24 mouse cellular contexts compared by ENCODE assay signal in genomic region chr6:71197636-71198535, GRCm38 (mm10). TPM values are rescaled to one million over a fixed set of nuclear protein-coding genes. Genes with fewer than 3 reads are reported as not detected.
A peak's percentile ranks its signal among the peaks of the same experiment; 100 is the strongest.
DNase-seq lines count a peak whose midpoint lies in the region; ATAC-seq and TF ChIP-seq lines count a peak whose summit lies in the region.
"Had no signal": no experiment of that assay in that cellular context is flagged by ENCODE, and none has a peak within 500 bp of the region (broad histone marks: within the 10 kb centered on the region; RNA-seq: fewer than 3 reads in every experiment).

No protein-coding gene starts in this region.

- in situ Hi-C loops in CH12.LX (cut with MboI; ENCODE audit: low pct_ligation_motif_present, low pct_unique_long_range_greater_than_20kb, low sequenced_read_pairs): no loop called here

- H3K27me3 ChIP-seq in heart, embryonic 14.5 days (ENCODE audit: control insufficient read depth, insufficient read depth, low read length): no peaks in the 10 kb centered on the region
- no peaks in the 10 kb centered on the region for H3K27me3 ChIP-seq in heart, embryonic 11.5 days (ENCODE audit: control insufficient read depth, insufficient read depth, low read length)
- no peaks in the 10 kb centered on the region for H3K27me3 ChIP-seq in CH12.LX (replicated peaks)
- no peaks in the 10 kb centered on the region for H3K27me3 ChIP-seq in heart, embryonic 16.5 days (ENCODE audit: control insufficient read depth, insufficient read depth, low read length)
- H3K27me3 ChIP-seq: liver, embryonic 12.5 days; midbrain, embryonic 12.5 days; neural tube, embryonic 15.5 days had no signal

- peak overlapping the region; percentile 4 for H3K4me2 ChIP-seq in heart, embryonic 14.5 days (ENCODE audit: low read length)
- H3K4me2 ChIP-seq in heart, embryonic 11.5 days: no peak overlapping the region; the same call in 1 of the 2 replicates
- H3K4me2 ChIP-seq in CH12.LX (ENCODE audit: insufficient read depth, low read depth, poor library complexity, severe bottlenecking): peak overlapping the region; percentile 72
- H3K4me2 ChIP-seq in heart, embryonic 16.5 days (ENCODE audit: low read depth, low read length): 0 out of 2 replicates have a peak overlapping the region, but pooled peaks have one; percentile 6
- H3K4me2 ChIP-seq: liver, embryonic 12.5 days; midbrain, embryonic 12.5 days; neural tube, embryonic 15.5 days had no signal

- H3K9me3 ChIP-seq in heart, embryonic 14.5 days (ENCODE audit: control insufficient read depth, low read length): no peaks in the 10 kb centered on the region
- H3K9me3 ChIP-seq in heart, embryonic 11.5 days (replicated peaks; ENCODE audit: control insufficient read depth, low read length): no peaks in the 10 kb centered on the region
- no peaks in the 10 kb centered on the region for H3K9me3 ChIP-seq in CH12.LX (replicated peaks; ENCODE audit: low read length)
- no peaks in the 10 kb centered on the region for H3K9me3 ChIP-seq in heart, embryonic 16.5 days (replicated peaks; ENCODE audit: control insufficient read depth, low read length)
- H3K9me3 ChIP-seq: hindbrain, embryonic 10.5 days; liver, embryonic 12.5 days; midbrain, embryonic 12.5 days; neural tube, embryonic 15.5 days had no signal

- TF ChIP-seq RAD21 in CH12.LX (IDR thresholded peaks at IDR 0.05; ENCODE audit: low read depth, low read length): no peak

- 0 out of 2 replicates have a peak, but pooled peaks have one; percentile 10 for TF ChIP-seq EP300 in CH12.LX (IDR thresholded peaks at IDR 0.05; ENCODE audit: low read length)

- no peak for TF ChIP-seq CTCF in CH12.LX (conservative IDR thresholded peaks at IDR 0.05 in 1 of 2, IDR thresholded peaks at IDR 0.05 in 1 of 2; ENCODE audit: low read depth in 2 of 2, low read length in 2 of 2)

- H3K9ac ChIP-seq in heart, embryonic 14.5 days (ENCODE audit: low read length): no peak overlapping the region
- H3K9ac ChIP-seq in heart, embryonic 11.5 days (ENCODE audit: low read depth, low read length): no peak overlapping the region
- peak overlapping the region; percentile 59 for H3K9ac ChIP-seq in CH12.LX (ENCODE audit: insufficient read depth, low read depth)
- no peak overlapping the region for H3K9ac ChIP-seq in heart, embryonic 16.5 days (ENCODE audit: low read length)
- H3K9ac ChIP-seq: liver, embryonic 12.5 days; midbrain, embryonic 12.5 days; neural tube, embryonic 15.5 days had no signal

- no peaks in the 10 kb centered on the region for H3K79me2 ChIP-seq in CH12.LX (replicated peaks; ENCODE audit: control insufficient read depth, extremely low read depth, insufficient read depth, poor library complexity, severe bottlenecking)

- dilution Hi-C loops in CH12.LX (cut with MboI; ENCODE audit: extremely low pct_ligation_motif_present, extremely low pct_unique_long_range_greater_than_20kb, low sequenced_read_pairs): no loop called here

- H3K4me1 ChIP-seq in heart, embryonic 14.5 days (ENCODE audit: control insufficient read depth in 2 of 2, insufficient read depth in 2 of 2, low read length in 2 of 2): peaks cover 9 to 11% of the 10 kb centered on the region in 2 experiments; a peak in 3 of 4 replicates
- peaks cover 13% of the 10 kb centered on the region for H3K4me1 ChIP-seq in heart, embryonic 11.5 days (ENCODE audit: control insufficient read depth, insufficient read depth, low read length)
- H3K4me1 ChIP-seq in CH12.LX (ENCODE audit: control insufficient read depth in 1 of 2, insufficient read depth in 2 of 2): peaks cover 11 to 58% of the 10 kb centered on the region in 2 experiments
- peaks cover 5% of the 10 kb centered on the region; the same call in 1 of the 2 replicates for H3K4me1 ChIP-seq in heart, embryonic 16.5 days (ENCODE audit: control insufficient read depth, insufficient read depth, low read length)
- H3K4me1 ChIP-seq: midbrain, embryonic 12.5 days; neural tube, embryonic 15.5 days had no signal

- no peaks in the 10 kb centered on the region for H3K36me3 ChIP-seq in heart, embryonic 14.5 days (ENCODE audit: control insufficient read depth, insufficient read depth, low read length)
- no peaks in the 10 kb centered on the region for H3K36me3 ChIP-seq in heart, embryonic 11.5 days (ENCODE audit: control insufficient read depth, insufficient read depth, low read length)
- no peaks in the 10 kb centered on the region for H3K36me3 ChIP-seq in CH12.LX (replicated peaks in 1 of 2; ENCODE audit: control insufficient read depth in 1 of 2, insufficient read depth in 1 of 2, low read length in 1 of 2)
- no peaks in the 10 kb centered on the region for H3K36me3 ChIP-seq in heart, embryonic 16.5 days (ENCODE audit: control insufficient read depth, insufficient read depth)
- H3K36me3 ChIP-seq: hindbrain, embryonic 10.5 days; liver, embryonic 12.5 days; midbrain, embryonic 12.5 days; neural tube, embryonic 15.5 days had no signal

- H3K4me3 ChIP-seq in heart, embryonic 14.5 days (ENCODE audit: control insufficient read depth in 1 of 2, insufficient read depth in 1 of 2, low read depth in 1 of 2, low read length in 2 of 2): no peak overlapping the region
- no peak overlapping the region for H3K4me3 ChIP-seq in heart, embryonic 11.5 days (ENCODE audit: low read depth, low read length)
- peak overlapping the region; percentile 31 to 46 (median 44) for H3K4me3 ChIP-seq in CH12.LX (replicated peaks in 1 of 3; ENCODE audit: low read depth in 2 of 3, low read length in 2 of 3, poor library complexity in 1 of 3)
- no peak overlapping the region for H3K4me3 ChIP-seq in heart, embryonic 16.5 days (ENCODE audit: low read length)
- H3K4me3 ChIP-seq: hindbrain, embryonic 10.5 days; liver, embryonic 12.5 days; midbrain, embryonic 12.5 days; neural tube, embryonic 15.5 days had no signal

- peak; percentile 23 for DNase-seq in adrenal gland, adult 2 months
- DNase-seq in adrenal gland, adult 8-10 months: no peak
- DNase-seq in CH12.LX (ENCODE audit: extremely low read depth): peak; percentile 50
- DNase-seq in left cerebral cortex, adult 9 months (ENCODE audit: low spot score in 2 of 2): no peak
- no peak for DNase-seq in layer of hippocampus, postnatal 25 days (ENCODE audit: extremely low spot score in 1 of 2, low spot score in 1 of 2)
- DNase-seq: cerebellum, adult 11-12 months; cerebellum, postnatal 25 days; gastrocnemius, postnatal 14 days; kidney, postnatal 4 days; right cerebral cortex, postnatal 4 days; thymus, postnatal 25 days had no signal

- 33% methylated on average over 13 of the region's 13 CpGs for WGBS in heart, embryonic 14.5 days
- 47% methylated on average over 13 of the region's 13 CpGs for WGBS in heart, embryonic 11.5 days (ENCODE audit: insufficient replicate concordance)
- 44% methylated on average over 13 of the region's 13 CpGs for WGBS in heart, embryonic 16.5 days

- no peak for ATAC-seq in heart, embryonic 14.5 days (ENCODE audit: insufficient number of reproducible peaks, insufficient read depth, low FRiP score, low read depth)
- no peak for ATAC-seq in heart, embryonic 11.5 days (replicated peaks; ENCODE audit: insufficient number of reproducible peaks, low FRiP score, low TSS enrichment)
- no peak for ATAC-seq in heart, embryonic 16.5 days (replicated peaks; ENCODE audit: extremely low read depth, insufficient read depth, low FRiP score)
- ATAC-seq: activated CD4-positive, CD25-positive, alpha-beta regulatory T cell, adult 4 months; CD4-positive, CD25-positive, alpha-beta regulatory T cell, adult 4 months; liver, embryonic 12.5 days had no signal

- 0 out of 4 replicates have a peak overlapping the region, but pooled peaks of 1 of the 2 experiments have one; percentile 6 for H3K27ac ChIP-seq in heart, embryonic 14.5 days (replicated peaks in 1 of 2; ENCODE audit: control insufficient read depth in 1 of 2, insufficient read depth in 1 of 2, low read depth in 2 of 2, low read length in 2 of 2)
- H3K27ac ChIP-seq in heart, embryonic 11.5 days (ENCODE audit: low read depth, low read length): no peak overlapping the region
- H3K27ac ChIP-seq in CH12.LX (ENCODE audit: insufficient read depth, low read depth): peak overlapping the region; percentile 33; the same call in 1 of the 2 replicates
- H3K27ac ChIP-seq in heart, embryonic 16.5 days (ENCODE audit: low read length): no peak overlapping the region
- H3K27ac ChIP-seq: hindbrain, embryonic 10.5 days; liver, embryonic 12.5 days; midbrain, embryonic 12.5 days; neural tube, embryonic 15.5 days had no signal

- TF ChIP-seq POLR2A in CH12.LX (IDR thresholded peaks at IDR 0.05; ENCODE audit: low read depth, low read length): peak; percentile 38; the same call in 1 of the 2 replicates

TF ChIP-seq in CH12.LX, 34 proteins besides CTCF, POLR2A, EP300 and RAD21 (continues in another document):
- TF ChIP-seq ZNF384 (IDR thresholded peaks at IDR 0.05; ENCODE audit: low read depth, low read length) (no peak), USF1 (IDR thresholded peaks at IDR 0.05; ENCODE audit: low read depth, low read length) (no peak), MYC (IDR thresholded peaks at IDR 0.05; ENCODE audit: low read depth, low read length) (no peak), CHD1 (IDR thresholded peaks at IDR 0.05; ENCODE audit: low read depth, low read length) (no peak; the same call in 1 of the 2 replicates), MAFK (IDR thresholded peaks at IDR 0.05; ENCODE audit: insufficient replicate concordance, low read length) (no peak)

RNA-seq across cellular contexts. Expression of gene Fabp1, which starts 1.7 kb away (rescaled TPM):
- total RNA-seq in adrenal gland, adult 2 months (2021): 10 to 100 TPM in 1 of 2 experiments, not detected in 1; 15.4 TPM
- not detected in 2 replicates for polyA plus RNA-seq in adrenal gland, adult 2 months (2012; rRNA removed)
- 1 to 10 TPM in 1 of 4 experiments, not detected in 3; 1.2 TPM for total RNA-seq in adrenal gland, adult 8-10 months (2022)
- not detected in 2 replicates for polyA plus RNA-seq in heart, embryonic 14.5 days (2014; fragmentation: Nextera tagmentation; extraction: Ambion mirVana)
- polyA plus RNA-seq in heart, embryonic 11.5 days (2014; fragmentation: Nextera tagmentation; extraction: Ambion mirVana): 1.4 TPM in 1 of 2 replicates, not detected in the other
- total RNA-seq in CH12.LX (2012; rRNA removed) (not detected in 2 replicates), CH12.LX (2014; rRNA removed) (not detected in 2 replicates)
- not detected in 2 replicates for polyA plus RNA-seq in CH12.LX (2012; ENCODE audit: insufficient read length, low read depth)
- 0.49 and 1.8 TPM in 2 replicates for polyA plus RNA-seq in heart, embryonic 16.5 days (2015; fragmentation: Nextera tagmentation; extraction: Ambion mirVana)
- not detected for total RNA-seq in layer of hippocampus, postnatal 25 days (2021)
- total RNA-seq: gastrocnemius, postnatal 14 days; layer of hippocampus, postnatal 14 days; left cerebral cortex, postnatal 36 days had no signal
- polyA plus RNA-seq: activated CD4-positive, CD25-positive, alpha-beta regulatory T cell, adult 4 months; brain, embryonic 14.5 days; CD4-positive, CD25-positive, alpha-beta regulatory T cell, adult 4 months; forebrain, embryonic 11.5 days; hindbrain, embryonic 10.5 days; midbrain, embryonic 12.5 days; neural tube, embryonic 15.5 days had no signal

RNA-seq across cellular contexts. Expression of gene Thnsl2, which starts 53.6 kb away (rescaled TPM):
- total RNA-seq in adrenal gland, adult 2 months (2021): 10 to 100 TPM; 14.9 to 18.5 TPM
- polyA plus RNA-seq in adrenal gland, adult 2 months (2012; rRNA removed): 22.1 and 24.3 TPM in 2 replicates
- total RNA-seq in adrenal gland, adult 8-10 months (2022): 10 to 100 TPM; 19.0 to 36.9 (median 27.6) TPM
- 5.1 and 6.0 TPM in 2 replicates for polyA plus RNA-seq in heart, embryonic 14.5 days (2014; fragmentation: Nextera tagmentation; extraction: Ambion mirVana)
- 4.9 and 5.1 TPM in 2 replicates for polyA plus RNA-seq in heart, embryonic 11.5 days (2014; fragmentation: Nextera tagmentation; extraction: Ambion mirVana)
- total RNA-seq in CH12.LX (2012; rRNA removed) (not detected in 2 replicates), CH12.LX (2014; rRNA removed) (not detected in 2 replicates)
- polyA plus RNA-seq in CH12.LX (2012; ENCODE audit: insufficient read length, low read depth): not detected in 2 replicates
- 5.9 and 6.2 TPM in 2 replicates for polyA plus RNA-seq in heart, embryonic 16.5 days (2015; fragmentation: Nextera tagmentation; extraction: Ambion mirVana)
- 1 to 10 TPM; 3.7 TPM for total RNA-seq in layer of hippocampus, postnatal 25 days (2021)

Comparison
In these comparisons a context has a peak if more than half of its experiments do, and no peak if none do; other contexts are left out.
1. DNase-seq: peak in adrenal gland, adult 2 months (single experiment) and CH12.LX (single experiment); none in adrenal gland, adult 8-10 months (single experiment), left cerebral cortex, adult 9 months (0 of 2) and layer of hippocampus, postnatal 25 days (0 of 2).
2. H3K4me3 ChIP-seq: peak in CH12.LX (3 of 3); none in heart, embryonic 14.5 days (0 of 2), heart, embryonic 11.5 days (single experiment) and heart, embryonic 16.5 days (single experiment).